Mouse (Mus musculus): Measurements from ENCODE around the gene Creb5. TPM values are rescaled to one million over a fixed set of nuclear protein-coding genes. Genes with fewer than 3 reads are reported as not detected.
A peak's percentile ranks its signal among the peaks of the same experiment; 100 is the strongest.

Gene Creb5
- polyA plus RNA-seq, 2 experiments from 2014 or later, result 0.52 TPM; not detected in 1

DNA sequence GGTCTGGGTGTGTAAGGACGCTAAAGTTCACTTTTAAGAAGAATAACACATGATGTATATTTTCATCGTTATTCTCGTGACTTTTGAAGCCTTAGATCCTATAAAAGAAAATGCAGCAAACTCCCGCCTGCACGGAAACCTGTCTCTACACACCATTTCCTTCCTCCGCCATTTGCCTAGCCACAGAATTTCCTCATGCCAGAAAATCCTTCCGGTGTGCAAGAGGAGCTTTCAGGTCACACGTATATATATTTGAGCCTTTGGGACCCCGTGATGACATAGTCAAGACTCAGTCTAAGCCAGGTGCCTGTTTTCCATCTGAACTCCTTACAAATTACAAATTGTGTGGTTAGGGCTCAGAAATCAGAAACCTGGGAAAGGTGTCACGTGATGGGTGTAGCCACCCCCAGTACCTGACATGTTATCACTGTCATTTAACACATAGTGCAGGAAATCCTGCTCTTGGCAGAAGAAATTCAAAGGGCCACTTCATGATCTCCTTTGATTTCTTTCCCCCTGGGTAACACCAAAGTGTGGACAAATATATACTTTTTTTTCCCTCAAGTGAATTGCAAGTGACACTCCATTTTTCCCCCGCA is 158.9 kb downstream of the Creb5 start:
- peak; percentile 75 for ATAC-seq

DNA sequence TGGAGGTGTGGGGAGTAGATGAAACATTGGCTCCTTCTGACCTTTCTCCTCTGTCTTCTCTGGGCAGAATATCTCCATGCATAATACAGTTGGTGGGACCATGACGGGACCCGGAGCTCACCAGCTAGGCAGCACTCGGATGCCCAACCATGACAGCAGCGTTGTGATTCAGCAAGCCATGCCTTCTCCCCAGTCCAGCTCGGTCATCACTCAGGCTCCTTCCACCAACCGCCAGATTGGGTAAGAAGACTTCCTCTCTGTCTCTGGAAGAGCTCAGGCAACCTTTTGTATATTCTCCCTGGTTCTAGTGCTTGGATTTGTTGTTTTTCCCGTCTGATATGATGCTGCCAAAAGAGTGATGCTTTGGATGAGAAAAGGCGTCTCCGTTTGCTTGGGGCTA is 160.4 kb downstream of the Creb5 start:
- no peak for ATAC-seq

GRCm38 (mm10) chr6:53448317-53448870 is 161.3 kb downstream of the Creb5 start:
- no peak for ATAC-seq

DNA sequence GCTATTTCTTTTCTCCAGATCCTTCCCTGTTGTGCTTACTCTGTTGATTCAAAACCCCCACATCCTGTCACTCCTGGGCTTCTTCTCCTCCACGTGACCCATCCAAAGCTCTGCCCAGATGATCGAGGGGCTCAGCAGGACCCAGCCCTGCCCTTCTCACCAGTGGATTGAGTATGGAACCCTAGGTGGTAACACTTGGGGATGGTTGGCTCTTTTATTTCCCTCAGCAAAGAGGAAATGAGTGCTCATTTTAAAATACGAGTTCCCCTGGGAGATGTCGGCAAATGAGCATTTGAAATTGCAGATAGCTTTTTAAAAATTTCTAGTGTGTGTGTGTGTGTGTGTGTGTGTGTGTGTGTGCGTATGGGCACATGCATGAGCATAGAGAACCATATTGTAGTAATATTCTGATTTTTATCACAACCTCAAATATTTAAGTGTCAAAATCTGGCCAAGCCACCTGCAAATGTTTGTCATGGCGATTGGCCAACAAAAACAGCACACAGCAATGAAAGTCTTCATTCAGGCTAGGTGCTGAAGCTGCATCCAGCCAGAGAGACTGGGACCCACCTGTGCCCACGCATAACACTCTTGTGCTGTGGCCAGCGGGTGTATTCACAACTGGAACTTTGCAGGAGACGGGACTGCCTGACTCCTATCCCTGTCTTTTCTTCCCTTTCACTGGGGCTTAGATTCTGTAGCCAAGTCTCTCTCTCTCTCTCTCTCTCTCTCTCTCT is 162.5 kb downstream of the Creb5 start:
- no peak for ATAC-seq

- ATAC-seq, result no peak
Observed at GRCm38 (mm10) chr6:53450494-53450893, 163.4 kb downstream of the Creb5 start.

GRCm38 (mm10) chr6:53452240-53452639 is 165.2 kb downstream of the Creb5 start:
- ATAC-seq, result no peak

GRCm38 (mm10) chr6:53455442-53455841 is 168.4 kb downstream of the Creb5 start:
- peak; percentile 86 for ATAC-seq

GRCm38 (mm10) chr6:53456111-53456510 is 169.0 kb downstream of the Creb5 start:
- ATAC-seq, result no peak

DNA sequence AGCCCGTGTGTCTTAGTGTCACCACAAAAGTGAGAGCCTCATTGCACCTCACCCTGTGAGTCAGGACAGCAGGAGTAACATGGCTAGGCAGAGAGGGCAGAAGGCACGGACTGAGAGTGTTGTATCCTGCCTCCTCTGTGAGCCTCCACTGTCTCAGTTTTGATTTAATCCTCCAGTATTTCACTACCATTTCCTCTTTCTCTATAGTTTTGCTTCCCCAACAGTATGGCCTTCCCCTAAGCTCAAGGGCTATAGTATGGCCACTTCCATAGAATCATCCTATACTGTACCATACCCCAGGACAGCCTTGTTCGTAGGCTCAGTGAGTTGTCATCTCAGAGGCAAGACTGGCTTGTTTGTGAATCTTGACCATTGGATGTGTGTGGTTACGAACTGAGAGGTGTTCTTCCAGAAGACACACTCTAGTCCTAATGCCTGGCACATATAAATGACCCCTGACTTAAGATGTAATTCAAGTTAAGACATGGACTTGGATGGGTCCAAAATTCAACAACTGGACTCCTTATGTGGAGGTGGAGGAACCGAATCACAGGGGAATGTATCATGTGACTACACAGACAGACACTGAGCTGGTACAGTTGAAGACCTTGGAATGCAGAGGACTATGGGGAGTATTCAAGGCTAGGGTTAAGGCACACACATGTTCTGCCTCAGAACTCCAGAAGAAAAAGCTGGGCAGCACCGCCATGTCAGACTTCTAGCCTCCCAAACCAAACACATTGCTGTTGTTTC is 173.1 kb downstream of the Creb5 start:
- ATAC-seq, result no peak

DNA sequence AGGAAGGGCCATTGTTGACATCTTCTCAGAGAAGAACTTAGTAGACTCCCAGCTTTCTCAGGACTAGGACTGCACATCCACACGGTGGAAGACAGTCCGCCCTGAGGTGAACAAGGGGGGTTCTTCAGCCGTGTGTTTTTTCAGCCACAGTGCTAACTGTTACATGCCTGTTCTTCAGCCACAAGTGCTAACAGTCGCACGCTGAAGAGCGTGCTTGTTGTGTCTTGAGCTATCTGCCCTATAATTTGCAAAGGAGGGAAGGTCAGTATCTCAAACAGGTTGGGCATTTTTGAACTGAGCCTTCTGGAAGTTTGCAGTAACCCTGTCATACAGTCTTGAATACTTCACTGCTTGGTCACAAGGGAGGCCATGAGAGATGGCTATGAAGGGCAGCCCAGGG is 174.0 kb downstream of the Creb5 start:
- ATAC-seq, result no peak

GRCm38 (mm10) chr6:53461775-53462770 is 175.0 kb downstream of the Creb5 start:
- ATAC-seq, result no peak

DNA sequence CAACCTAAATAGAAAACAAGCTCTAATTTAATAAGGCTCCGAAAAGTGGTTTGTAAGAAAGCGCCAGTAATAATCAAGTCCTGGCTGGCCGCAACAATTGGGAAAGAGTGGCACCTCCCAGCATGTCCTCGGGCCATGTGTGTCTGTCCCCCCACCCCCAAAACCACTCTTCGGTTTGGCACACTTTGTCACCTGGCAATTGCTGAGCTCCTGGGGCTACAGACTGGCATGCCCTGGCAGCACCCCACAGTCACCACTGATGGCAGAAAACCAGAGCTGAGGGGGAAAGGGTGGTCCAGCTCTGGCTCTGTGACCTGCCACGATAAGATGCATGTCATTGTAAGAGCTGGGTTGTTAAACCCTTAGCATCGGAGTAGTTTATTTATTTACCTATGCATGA is 175.7 kb downstream of the Creb5 start:
- ATAC-seq, result no peak

DNA sequence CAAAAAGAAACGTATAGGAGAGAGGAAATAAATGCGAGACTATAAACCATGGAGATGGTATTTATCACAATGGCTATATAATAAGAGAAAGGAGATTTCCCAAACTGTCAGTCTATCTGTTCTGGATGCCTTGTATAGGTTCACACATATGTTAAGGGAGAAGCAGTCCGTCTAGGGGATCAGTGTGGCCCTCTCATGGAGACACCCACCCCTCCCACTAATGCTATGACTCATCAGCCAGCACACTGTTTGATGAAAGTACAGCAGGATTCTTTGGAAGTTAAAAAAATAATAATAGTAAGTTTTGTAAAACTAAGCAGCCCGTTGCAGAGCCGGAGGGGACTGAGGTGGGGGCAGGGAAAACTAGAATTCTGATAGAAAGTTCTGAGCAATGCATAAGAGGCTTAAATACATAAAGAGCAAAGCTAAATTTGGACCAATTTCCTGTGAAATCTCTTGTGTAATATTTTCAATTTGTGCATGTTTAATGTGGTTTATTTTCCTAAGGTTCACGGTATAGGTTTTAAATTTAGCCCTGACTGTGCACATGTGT is 176.3 kb downstream of the Creb5 start:
- no peak for ATAC-seq

DNA sequence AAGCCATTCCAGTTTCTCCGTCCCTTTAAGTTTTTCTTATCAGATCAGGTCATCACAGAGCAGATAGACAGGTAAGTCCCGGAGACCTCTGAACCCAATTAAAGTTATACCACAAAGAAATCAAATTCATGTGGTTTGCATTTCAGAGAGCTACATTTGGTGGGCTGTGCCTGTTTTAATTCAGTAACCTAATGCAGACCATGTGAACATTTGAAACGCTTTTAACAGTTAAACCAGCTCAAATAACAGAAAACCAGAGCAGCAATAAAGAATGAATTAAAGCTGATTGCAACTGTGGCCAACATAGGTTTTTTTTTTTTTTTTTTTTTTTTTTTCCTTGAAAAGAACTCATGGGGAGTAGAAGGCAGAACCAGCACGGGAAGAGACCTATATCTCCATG is 182.1 kb downstream of the Creb5 start:
- no peak for ATAC-seq

- no peak for ATAC-seq
Observed at GRCm38 (mm10) chr6:53469703-53470102, 182.6 kb downstream of the Creb5 start.

- no peak for ATAC-seq
Observed at GRCm38 (mm10) chr6:53470559-53470958, 183.5 kb downstream of the Creb5 start.

DNA sequence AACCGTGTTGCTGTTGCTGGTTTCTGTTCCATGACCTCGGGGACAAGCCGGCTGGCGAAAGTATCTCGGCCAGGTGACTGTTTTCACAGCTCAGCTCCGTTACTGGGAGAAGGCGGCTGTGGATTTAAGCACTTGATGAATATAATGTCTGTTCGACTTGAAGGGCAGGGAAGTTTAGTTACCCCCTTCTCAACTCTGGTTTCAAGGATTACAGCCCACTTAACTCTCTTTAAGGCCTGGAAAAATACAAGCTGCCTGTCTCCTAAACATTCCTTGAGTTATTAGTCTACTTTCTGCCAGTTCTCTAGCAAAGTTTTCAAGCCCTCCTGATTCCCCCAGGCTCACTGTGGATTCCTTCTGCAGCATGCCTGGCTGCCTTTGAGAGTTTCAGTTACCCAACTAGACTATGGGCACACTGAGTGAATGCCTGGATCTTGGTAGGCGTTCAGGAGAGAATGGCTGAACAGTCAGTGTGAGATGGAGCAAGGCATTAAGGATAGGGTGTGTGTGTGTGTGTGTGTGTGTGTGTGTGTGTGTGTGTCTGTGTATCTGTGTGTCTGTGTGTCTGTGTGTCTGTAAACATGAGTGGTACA is 184.0 kb downstream of the Creb5 start:
- ATAC-seq, result no peak

DNA sequence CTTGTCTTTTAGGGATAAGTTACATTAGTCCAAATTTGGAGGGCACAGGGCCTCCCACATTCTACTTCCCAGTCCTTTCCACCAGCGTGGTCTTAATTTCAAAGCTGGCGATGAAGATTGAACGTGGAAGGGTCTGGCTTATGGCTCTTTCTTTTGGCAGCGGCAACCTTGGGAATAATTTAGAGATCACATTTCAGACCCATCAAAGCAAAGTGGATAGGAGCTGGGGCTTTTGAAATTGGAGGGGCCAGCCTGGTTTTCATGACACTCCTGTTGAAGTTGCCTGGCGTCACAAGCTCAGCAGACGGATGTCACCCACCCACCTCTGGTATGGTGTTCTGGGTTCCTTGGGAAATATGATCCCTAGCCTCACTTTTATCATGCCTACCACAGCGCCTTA is 185.7 kb downstream of the Creb5 start:
- ATAC-seq, result no peak

DNA sequence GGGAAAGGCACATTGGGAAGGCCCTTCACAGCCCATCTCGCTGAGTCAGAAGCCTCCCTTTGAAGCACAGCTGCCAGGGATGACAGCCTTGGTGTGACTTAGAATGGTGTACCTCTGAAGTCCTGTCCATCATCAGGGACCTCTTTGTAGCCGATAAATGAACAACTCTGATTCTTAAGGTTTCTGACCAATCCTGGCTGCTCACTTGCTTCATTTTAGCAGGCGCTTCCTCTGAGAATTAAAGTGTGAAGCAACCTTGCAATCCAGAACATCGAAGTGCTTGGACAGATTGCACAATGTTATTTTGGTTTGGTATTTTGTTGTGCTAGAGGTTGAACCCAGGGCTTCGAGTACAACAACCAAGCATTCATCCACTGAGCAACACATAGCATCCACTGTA is 190.4 kb downstream of the Creb5 start:
- ATAC-seq, result no peak

GRCm38 (mm10) chr6:53490917-53491316 is 203.8 kb downstream of the Creb5 start:
- no peak for ATAC-seq

DNA sequence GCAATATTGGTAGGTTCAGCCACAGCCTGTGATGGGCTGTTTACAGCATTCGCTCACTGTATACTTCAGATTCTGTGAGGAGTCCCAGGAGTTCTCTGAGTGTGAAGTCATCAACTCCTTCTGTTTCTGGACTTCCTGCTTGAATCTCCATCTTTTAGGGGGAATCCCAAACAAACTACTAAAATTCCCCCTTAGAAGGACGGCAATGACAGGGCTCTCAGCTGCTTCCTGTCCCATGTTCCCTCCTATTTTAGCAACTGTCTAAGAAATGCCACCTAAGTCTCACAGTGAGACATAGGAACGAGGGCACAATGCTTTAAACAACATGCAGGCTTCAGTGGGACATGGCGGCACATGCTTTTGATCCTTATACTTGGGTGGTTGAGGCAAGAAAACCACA is 204.3 kb downstream of the Creb5 start:
- no peak for ATAC-seq

GRCm38 (mm10) chr6:53493864-53494263 is 206.8 kb downstream of the Creb5 start:
- ATAC-seq, result no peak

All from activated CD4-positive, CD25-positive, alpha-beta regulatory T cell, adult 4 months (primary cell).